Mouse (Mus musculus): Measurements from ENCODE around the gene Kif27.

GRCm38 (mm10) chr13:58400576-58400975 is 41.7 kb upstream of the Kif27 start:
- TF ChIP-seq CTCF (IDR thresholded peaks at IDR 0.05; ENCODE audit: extremely low read depth, insufficient read length, insufficient replicate concordance, low read depth, low read length), result no peak
- no peak for TF ChIP-seq POLR2A (IDR thresholded peaks at IDR 0.05; ENCODE audit: low read depth, low read length)
